Mouse (Mus musculus) spleen, postnatal 14 days (tissue): Measurements from ENCODE around the gene Tusc2.

Source experiments
- DNase-seq, 2 experiments: peaks; one replicate each; pipeline ENCODE4 v3.0.0; 2021 to 2022; ENCODE audit warnings: low spot score in 2 of 2

The Tusc2 gene

GRCm38 (mm10) chr9:107587833-107588639 is 25.0 kb downstream of the Tusc2 start:
- DNase-seq = no peak

GRCm38 (mm10) chr9:107590058-107590772 is 27.2 kb downstream of the Tusc2 start:
- DNase-seq = peak; percentile 52 to 56

DNA sequence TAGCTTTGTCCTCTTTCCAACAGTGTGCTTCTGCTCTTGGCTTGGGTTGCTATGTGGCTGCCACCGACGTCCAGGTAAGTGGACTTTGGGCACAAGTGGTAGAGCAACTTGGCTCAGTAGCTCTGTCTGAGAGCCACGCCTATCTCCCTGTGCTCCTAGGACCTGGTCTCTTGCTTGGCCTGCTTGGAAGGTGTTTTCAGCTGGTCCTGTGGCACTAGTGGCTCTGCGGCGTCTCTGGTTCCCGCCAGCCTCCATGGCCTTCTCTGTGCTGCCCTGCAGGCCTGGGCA is 27.7 kb downstream of the Tusc2 start:
- DNase-seq = no peak

GRCm38 (mm10) chr9:107593101-107593976 is 30.3 kb downstream of the Tusc2 start:
- DNase-seq = no peak

- no peak for DNase-seq
These were observed 31.4 kb downstream of the Tusc2 start for GRCm38 (mm10) chr9:107594281-107595062.

- no peak for DNase-seq
These were observed 33.8 kb downstream of the Tusc2 start for GRCm38 (mm10) chr9:107596619-107597569.

- DNase-seq = no peak
These were observed 35.3 kb downstream of the Tusc2 start for GRCm38 (mm10) chr9:107598385-107598784.

DNA sequence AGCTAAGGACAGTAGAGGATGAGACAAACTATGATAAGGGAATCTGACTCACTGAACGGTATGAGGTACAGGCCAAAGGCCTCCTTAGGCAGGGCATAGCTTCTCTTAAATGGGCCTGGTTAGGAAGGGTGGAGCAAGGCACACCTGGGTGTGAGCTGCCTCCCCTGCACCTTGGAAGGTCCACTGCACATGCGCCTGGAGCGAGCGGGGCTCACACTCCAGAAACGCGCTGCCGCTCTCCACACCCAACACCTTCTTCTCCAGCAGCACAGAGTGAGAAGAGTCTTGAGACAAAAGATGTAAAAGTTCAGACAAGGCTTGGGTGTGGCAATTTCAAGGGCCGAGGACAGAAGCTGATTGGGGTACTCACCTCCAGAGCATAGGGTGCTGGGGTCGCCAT is 36.4 kb downstream of the Tusc2 start:
- DNase-seq = no peak

- no peak for DNase-seq
These were observed 36.8 kb downstream of the Tusc2 start for GRCm38 (mm10) chr9:107599842-107600241.

- DNase-seq = no peak
These were observed 37.7 kb downstream of the Tusc2 start for GRCm38 (mm10) chr9:107600745-107601144.

GRCm38 (mm10) chr9:107601275-107601674 is 38.2 kb downstream of the Tusc2 start:
- DNase-seq = no peak

DNA sequence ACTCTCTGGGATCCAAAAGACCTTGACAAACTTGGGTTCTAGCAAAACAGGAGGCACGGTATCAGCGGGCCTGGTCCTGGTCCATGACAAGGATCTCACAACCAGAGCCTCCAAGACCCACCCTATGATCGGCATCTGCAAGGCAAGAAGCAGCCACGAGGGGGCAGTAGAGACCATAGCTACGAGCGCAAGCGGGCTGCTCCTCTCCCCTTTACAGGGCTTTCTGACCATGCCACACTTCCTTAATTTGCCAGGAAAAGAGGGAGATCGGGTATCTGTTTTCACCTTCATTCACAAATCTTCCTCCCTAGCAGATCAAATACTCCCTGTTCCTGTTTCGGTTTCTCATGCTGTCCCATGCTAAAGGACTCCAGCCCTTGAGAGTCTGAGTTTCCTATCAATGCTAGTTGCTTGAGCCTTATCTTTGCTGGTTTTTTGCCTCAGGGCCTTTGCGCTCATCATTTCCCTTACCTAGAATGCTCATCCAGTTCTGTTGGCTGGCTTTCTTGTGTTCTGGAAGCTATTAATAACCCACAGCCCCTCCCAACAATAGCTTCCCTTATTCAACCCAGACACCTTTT is 39.1 kb downstream of the Tusc2 start:
- DNase-seq = peak; percentile 86 to 93

GRCm38 (mm10) chr9:107603251-107603650 is 40.2 kb downstream of the Tusc2 start:
- DNase-seq = no peak

DNA sequence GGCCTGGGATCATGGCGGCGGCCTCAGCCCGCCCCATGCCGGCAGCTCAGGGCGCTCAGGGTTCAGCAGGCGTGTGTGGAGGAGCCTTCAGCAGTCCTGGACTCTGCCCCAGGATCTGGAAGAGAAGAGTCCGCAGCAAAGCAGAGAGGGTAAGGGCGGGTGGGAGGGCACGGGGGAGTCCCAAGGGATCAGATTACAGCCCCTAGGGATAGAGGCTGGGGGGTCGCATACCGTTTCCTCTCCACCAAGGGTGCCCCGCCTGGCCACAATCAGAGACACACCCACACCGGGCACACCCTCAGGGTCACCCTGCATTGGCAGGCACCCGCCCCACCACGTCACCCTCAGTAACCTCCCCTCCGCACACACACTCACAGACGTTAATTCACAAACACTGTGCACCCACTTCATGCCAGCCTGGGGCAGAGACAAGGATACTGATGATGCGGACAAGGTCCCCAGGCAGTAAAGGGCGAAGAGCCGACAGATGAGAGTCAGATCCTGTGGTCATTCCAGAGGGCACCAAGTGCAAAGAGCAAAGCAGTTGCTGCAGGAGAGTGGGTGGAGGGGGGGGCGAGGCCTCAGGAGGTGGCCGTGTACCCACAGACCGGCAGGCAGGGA is 42.1 kb downstream of the Tusc2 start:
- DNase-seq = no peak

- no peak for DNase-seq
These were observed 43.5 kb downstream of the Tusc2 start for GRCm38 (mm10) chr9:107606591-107606990.

DNA sequence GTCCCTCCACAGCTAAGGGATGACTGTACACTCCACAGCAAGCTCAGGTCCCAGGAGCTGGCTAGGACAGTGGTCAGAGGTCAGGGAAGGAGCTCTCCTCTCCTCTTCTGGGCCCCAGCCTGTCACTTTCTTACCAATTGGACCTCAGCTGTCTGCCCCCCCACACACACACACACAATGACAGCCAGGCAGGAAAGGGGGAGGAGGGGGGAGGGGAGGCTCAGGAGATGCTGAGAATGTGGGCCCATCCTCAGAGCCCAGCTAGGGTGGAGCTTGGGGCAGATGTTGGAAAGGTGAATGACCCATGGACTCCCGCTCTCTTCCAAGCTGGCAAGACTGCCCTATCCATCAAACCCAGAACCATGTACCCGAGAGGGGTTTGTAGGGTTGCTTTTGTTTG is 44.0 kb downstream of the Tusc2 start:
- no peak for DNase-seq

DNA sequence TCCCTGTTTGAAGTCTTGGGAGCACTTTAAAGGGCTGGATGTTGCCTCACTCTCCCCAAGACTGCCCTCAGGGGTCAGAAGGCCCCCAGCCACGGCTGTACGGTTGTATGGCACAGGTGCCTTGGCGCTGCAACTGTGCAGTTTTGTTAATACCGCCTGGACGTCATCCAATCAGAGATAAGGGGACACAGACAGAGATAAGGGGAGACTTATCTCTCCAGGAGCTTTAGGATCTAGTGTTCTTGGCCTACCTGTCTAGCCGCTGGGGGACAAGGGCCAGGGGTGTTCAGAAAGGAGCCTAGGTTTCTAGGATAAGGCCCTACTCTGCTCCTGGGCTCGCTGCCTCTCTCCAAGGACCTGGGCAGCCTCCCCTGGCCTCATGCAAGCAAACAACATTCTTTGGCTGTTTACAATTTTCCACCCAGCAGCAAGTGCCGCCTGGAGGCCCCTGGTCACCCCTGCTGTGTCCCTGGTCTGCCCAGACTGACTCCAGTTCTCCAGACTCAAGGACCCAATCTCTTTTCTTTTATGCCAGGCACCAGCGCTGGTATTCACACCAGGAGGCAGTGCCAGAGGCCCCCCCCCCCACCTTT is 44.7 kb downstream of the Tusc2 start:
- DNase-seq = no peak

- no peak for DNase-seq
These were observed 45.8 kb downstream of the Tusc2 start, which contains the start of gene Sema3b for GRCm38 (mm10) chr9:107608741-107609432. Gene Sema3b (minus strand): TSS chr9:107609229.

GRCm38 (mm10) chr9:107609433-107609830 is 46.4 kb downstream of the Tusc2 start:
- no peak for DNase-seq
